Mouse (Mus musculus) heart, adult 2 months (tissue): Measurements from ENCODE around the gene Trmt44.

ENCODE experiments used
- CTCF ChIP-seq: fragments of 200-600 bp; IDR thresholded peaks from 2 replicates; pipeline ENCODE4 v1.8.1; 2022; ENCODE audit warnings: antibody characterized with exemption, mild to moderate bottlenecking, moderate library complexity
- POLR2A ChIP-seq: fragments of 200-500 bp; IDR thresholded peaks from 2 replicates; pipeline ENCODE4 v1.6.1; 2011; ENCODE audit warnings: mild to moderate bottlenecking, low read depth, low read length, control low read depth; ENCODE audit not compliant: insufficient read depth

- TF ChIP-seq CTCF (no peak), POLR2A (no peak)
Observed at GRCm38 (mm10) chr5:35594768-35595167, 19.9 kb upstream of the Trmt44 start.
